In the genomic region with DNA sequence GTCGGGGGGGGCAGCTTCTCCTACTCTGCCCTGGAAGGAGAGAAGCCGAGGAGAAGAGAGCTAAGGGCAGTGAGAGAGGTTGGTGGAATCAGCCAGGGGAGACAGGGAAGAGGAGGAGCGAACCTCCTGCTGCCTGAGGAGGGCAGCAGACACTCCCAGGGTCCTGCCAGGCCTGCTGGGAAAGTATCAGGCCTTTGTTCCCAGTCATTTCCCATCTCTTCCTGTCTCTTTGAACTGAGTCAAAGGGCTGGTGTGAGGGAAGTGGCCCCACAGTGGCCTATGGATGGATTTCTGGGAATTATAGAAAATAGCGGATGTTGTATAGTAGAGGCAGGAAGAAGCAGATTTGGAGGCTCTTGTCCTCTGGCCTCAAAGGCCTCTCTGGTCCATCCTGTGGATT, we compare ENCODE assay signal across 14 mouse cellular contexts. TPM values are rescaled to one million over a fixed set of nuclear protein-coding genes. Genes with fewer than 3 reads are reported as not detected.
DNase-seq lines count a peak whose midpoint lies in the region; ATAC-seq and TF ChIP-seq lines count a peak whose summit lies in the region.
"Had no signal": no experiment of that assay in that cellular context is flagged by ENCODE, and none has a peak within 500 bp of the region (broad histone marks: within the 10 kb centered on the region; RNA-seq: fewer than 3 reads in every experiment).

No protein-coding gene starts in this region.

- no peaks in the 10 kb centered on the region for H3K36me3 ChIP-seq in heart, embryonic 11.5 days (ENCODE audit: control insufficient read depth, insufficient read depth, low read length)
- H3K36me3 ChIP-seq in liver, embryonic 13.5 days: no peaks in the 10 kb centered on the region
- H3K36me3 ChIP-seq in liver, embryonic 15.5 days (replicated peaks): no peaks in the 10 kb centered on the region

- no peaks in the 10 kb centered on the region for H3K27me3 ChIP-seq in heart, embryonic 11.5 days (ENCODE audit: control insufficient read depth, insufficient read depth, low read length)
- H3K27me3 ChIP-seq in liver, embryonic 13.5 days: no peaks in the 10 kb centered on the region
- no peaks in the 10 kb centered on the region for H3K27me3 ChIP-seq in liver, embryonic 15.5 days

- DNase-seq in heart, adult 8-10 months (ENCODE audit: low spot score): no peak
- DNase-seq in liver, embryonic 13.5 days: no peak
- no peak for DNase-seq in liver
- peak; percentile 20 for DNase-seq in NIH3T3 (ENCODE audit: low read depth)
- no peak for DNase-seq in lung, adult 2 months
- DNase-seq: adrenal gland, adult 2 months; cerebellum, adult 2 months had no signal

- peaks cover 2% of the 10 kb centered on the region; the same call in 1 of the 2 replicates for H3K4me1 ChIP-seq in heart, embryonic 11.5 days (ENCODE audit: control insufficient read depth, insufficient read depth, low read length)
- H3K4me1 ChIP-seq in liver, embryonic 13.5 days (replicated peaks): peaks cover 12% of the 10 kb centered on the region
- peaks cover 5% of the 10 kb centered on the region; the same call in 1 of the 2 replicates for H3K4me1 ChIP-seq in liver, embryonic 15.5 days (replicated peaks)
- H3K4me1 ChIP-seq in lung, adult 2 months (ENCODE audit: control insufficient read depth, insufficient read depth, low read length): no peaks in the 10 kb centered on the region

- H3K9me3 ChIP-seq in heart, embryonic 11.5 days (replicated peaks; ENCODE audit: control insufficient read depth, low read length): no peaks in the 10 kb centered on the region
- H3K9me3 ChIP-seq in liver, embryonic 13.5 days (replicated peaks): no peaks in the 10 kb centered on the region
- no peaks in the 10 kb centered on the region for H3K9me3 ChIP-seq in liver, embryonic 15.5 days (replicated peaks)

- 66% methylated on average over 4 of the region's 4 CpGs for WGBS in heart, embryonic 11.5 days (ENCODE audit: insufficient replicate concordance)
- WGBS in liver, embryonic 13.5 days (ENCODE audit: insufficient replicate concordance): 47% methylated on average over 4 of the region's 4 CpGs
- 53% methylated on average over 4 of the region's 4 CpGs for WGBS in liver, embryonic 15.5 days (ENCODE audit: insufficient replicate concordance)
- WGBS in lung, adult 2 months: 55% methylated on average over 4 of the region's 4 CpGs

- no peak overlapping the region for H3K4me2 ChIP-seq in heart, embryonic 11.5 days
- H3K4me2 ChIP-seq in liver, embryonic 13.5 days: no peak overlapping the region
- H3K4me2 ChIP-seq in liver, embryonic 15.5 days: no peak overlapping the region

- no peak for TF ChIP-seq CTCF in lung, adult 2 months (IDR thresholded peaks at IDR 0.05; ENCODE audit: insufficient read depth, low read length)

- peak overlapping the region; percentile 85 for H3K27ac ChIP-seq in heart, embryonic 11.5 days (ENCODE audit: low read depth, low read length)
- H3K27ac ChIP-seq in liver, embryonic 13.5 days: peak overlapping the region; percentile 7; the same call in 1 of the 2 replicates
- no peak overlapping the region for H3K27ac ChIP-seq in liver, embryonic 15.5 days (replicated peaks)

- H3K9ac ChIP-seq in heart, embryonic 11.5 days (ENCODE audit: low read depth, low read length): no peak overlapping the region
- H3K9ac ChIP-seq in liver, embryonic 13.5 days: no peak overlapping the region
- no peak overlapping the region for H3K9ac ChIP-seq in liver, embryonic 15.5 days

- no peak overlapping the region for H3K4me3 ChIP-seq in heart, embryonic 11.5 days (ENCODE audit: low read depth, low read length)
- H3K4me3 ChIP-seq in liver, embryonic 13.5 days (replicated peaks): no peak overlapping the region
- H3K4me3 ChIP-seq in liver, embryonic 15.5 days (replicated peaks): no peak overlapping the region
- no peak overlapping the region for H3K4me3 ChIP-seq in lung, adult 2 months (replicated peaks; ENCODE audit: extremely low read depth, low read depth, low read length)

- no peak for TF ChIP-seq POLR2A in lung, adult 2 months (IDR thresholded peaks at IDR 0.05; ENCODE audit: borderline replicate concordance, extremely low read depth, low read depth, low read length)

- no peak for ATAC-seq in heart, embryonic 11.5 days (replicated peaks; ENCODE audit: insufficient number of reproducible peaks, low FRiP score, low TSS enrichment)
- peak; percentile 39; the same call in 1 of the 2 replicates for ATAC-seq in liver, embryonic 13.5 days (ENCODE audit: low read depth)
- ATAC-seq in liver, embryonic 15.5 days (ENCODE audit: insufficient read depth): peak; percentile 47; the same call in 1 of the 2 replicates
- no peak for ATAC-seq in megakaryocyte progenitor cell, adult 5-6 weeks (replicated peaks; ENCODE audit: poor library complexity)

RNA-seq across cellular contexts. Expression of a gene that starts 22.1 kb away (rescaled TPM):
- polyA plus RNA-seq in heart, embryonic 11.5 days (2014; fragmentation: Nextera tagmentation; extraction: Ambion mirVana): 17.4 and 18.3 TPM in 2 replicates
- total RNA-seq in heart, adult 8-10 months (2022): 1 to 10 TPM in 2 of 4 experiments, under 1 TPM in 2; 0.27 to 1.6 (median 0.69) TPM
- 2.7 and 2.8 TPM in 2 replicates for polyA plus RNA-seq in liver, embryonic 13.5 days (2015; fragmentation: Nextera tagmentation; extraction: Ambion mirVana)
- 2.6 and 2.9 TPM in 2 replicates for polyA plus RNA-seq in liver, embryonic 15.5 days (2015; fragmentation: Nextera tagmentation; extraction: Ambion mirVana)
- 76.0 and 76.5 TPM in 2 replicates for total RNA-seq in megakaryocyte progenitor cell, adult 5-6 weeks (2015)
- 83.2 and 90.0 TPM in 2 replicates for total RNA-seq in megakaryocyte progenitor cell, adult 5-6 weeks (2017)
- polyA plus RNA-seq in lung, adult 2 months (2012; rRNA removed): 5.2 and 6.3 TPM in 2 replicates

RNA-seq across cellular contexts. Expression of a gene that starts 24.6 kb away (rescaled TPM):
- polyA plus RNA-seq in heart, embryonic 11.5 days (2014; fragmentation: Nextera tagmentation; extraction: Ambion mirVana): not detected in 2 replicates
- not detected for total RNA-seq in heart, adult 8-10 months (2022)
- not detected in 2 replicates for polyA plus RNA-seq in liver, embryonic 13.5 days (2015; fragmentation: Nextera tagmentation; extraction: Ambion mirVana)
- polyA plus RNA-seq in liver, embryonic 15.5 days (2015; fragmentation: Nextera tagmentation; extraction: Ambion mirVana): 0.03 TPM in 1 of 2 replicates, not detected in the other
- 0.15 and 0.30 TPM in 2 replicates for total RNA-seq in megakaryocyte progenitor cell, adult 5-6 weeks (2015)
- total RNA-seq in megakaryocyte progenitor cell, adult 5-6 weeks (2017): 0.24 TPM in 1 of 2 replicates, not detected in the other
- polyA plus RNA-seq in lung, adult 2 months (2012; rRNA removed): not detected in 2 replicates
- total RNA-seq: adrenal gland, adult 2 months; ES-E14 had no signal
- polyA plus RNA-seq: adrenal gland, adult 2 months; cerebellum, adult 2 months; forebrain, embryonic 11.5 days; urinary bladder, adult 2 months had no signal

RNA-seq across cellular contexts. Expression of a gene that starts 43.9 kb away (rescaled TPM):
- 101 and 103 TPM in 2 replicates for polyA plus RNA-seq in heart, embryonic 11.5 days (2014; fragmentation: Nextera tagmentation; extraction: Ambion mirVana)
- total RNA-seq in heart, adult 8-10 months (2022): 100 to 1,000 TPM; 162 to 173 (median 169) TPM
- 48.6 and 50.9 TPM in 2 replicates for polyA plus RNA-seq in liver, embryonic 13.5 days (2015; fragmentation: Nextera tagmentation; extraction: Ambion mirVana)
- 37.5 and 40.0 TPM in 2 replicates for polyA plus RNA-seq in liver, embryonic 15.5 days (2015; fragmentation: Nextera tagmentation; extraction: Ambion mirVana)
- 69.5 and 79.9 TPM in 2 replicates for total RNA-seq in megakaryocyte progenitor cell, adult 5-6 weeks (2015)
- total RNA-seq in megakaryocyte progenitor cell, adult 5-6 weeks (2017): 134 and 138 TPM in 2 replicates
- polyA plus RNA-seq in lung, adult 2 months (2012; rRNA removed): 28.9 and 29.3 TPM in 2 replicates

RNA-seq across cellular contexts. Expression of a gene that starts 49.1 kb away (rescaled TPM):
- polyA plus RNA-seq in heart, embryonic 11.5 days (2014; fragmentation: Nextera tagmentation; extraction: Ambion mirVana): 10.2 and 12.0 TPM in 2 replicates
- total RNA-seq in heart, adult 8-10 months (2022): under 1 TPM; 0.41 to 0.78 (median 0.70) TPM
- 29.4 and 32.4 TPM in 2 replicates for polyA plus RNA-seq in liver, embryonic 13.5 days (2015; fragmentation: Nextera tagmentation; extraction: Ambion mirVana)
- polyA plus RNA-seq in liver, embryonic 15.5 days (2015; fragmentation: Nextera tagmentation; extraction: Ambion mirVana): 21.7 and 24.0 TPM in 2 replicates
- not detected in 2 replicates for total RNA-seq in megakaryocyte progenitor cell, adult 5-6 weeks (2015)
- not detected in 2 replicates for total RNA-seq in megakaryocyte progenitor cell, adult 5-6 weeks (2017)
- polyA plus RNA-seq in lung, adult 2 months (2012; rRNA removed): 0.48 and 0.51 TPM in 2 replicates
- total RNA-seq: granulocyte monocyte progenitor cell, adult 5-6 weeks had no signal

Comparison
In these comparisons a context has a peak if more than half of its experiments do, and no peak if none do; other contexts are left out.
1. ATAC-seq: peak in liver, embryonic 13.5 days (single experiment) and liver, embryonic 15.5 days (single experiment); none in heart, embryonic 11.5 days (single experiment) and megakaryocyte progenitor cell, adult 5-6 weeks (single experiment).